Mouse (Mus musculus) lung, postnatal 0 days (tissue): ENCODE measurements around the gene Tex28.

Experiments used
- CTCF ChIP-seq: IDR thresholded peaks from 2 replicates; pipeline ENCODE4 v1.5.1; 2016; ENCODE audit warnings: antibody characterized with exemption, mild to moderate bottlenecking
- EP300 ChIP-seq: IDR thresholded peaks from 2 replicates; pipeline ENCODE4 v1.6.1; 2016; ENCODE audit warnings: antibody characterized with exemption, mild to moderate bottlenecking, control low read depth

DNA sequence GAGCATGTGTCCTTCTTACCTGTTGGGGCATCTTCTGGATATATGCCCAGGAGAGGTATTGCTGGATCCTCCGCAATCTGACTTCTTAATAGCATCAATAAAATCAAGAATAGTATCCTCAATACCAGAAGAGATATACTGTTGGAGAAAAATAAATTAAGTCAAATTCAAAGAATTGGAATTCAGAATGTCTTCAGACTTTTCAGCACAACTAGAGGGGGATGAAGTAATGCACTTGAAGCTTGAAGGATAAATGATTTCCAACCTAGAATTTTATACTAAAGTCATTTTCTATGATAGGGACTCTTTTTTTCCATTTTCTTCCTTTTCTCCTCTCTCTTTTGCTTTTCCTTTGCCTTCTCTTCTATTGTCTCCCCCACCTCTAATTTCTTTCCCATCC is at the start of gene Tex28:
- TF ChIP-seq CTCF (no peak), EP300 (no peak)
